ENCODE assay signal across 9 mouse cellular contexts in genomic region chr3:134146373-134147224, GRCm38 (mm10).
DNase-seq lines count a peak whose midpoint lies in the region; ATAC-seq lines count a peak whose summit lies in the region.
"Had no signal": no experiment of that assay in that cellular context is flagged by ENCODE, and none has a peak within 500 bp of the region (broad histone marks: within the 10 kb centered on the region; RNA-seq: fewer than 3 reads in every experiment).

No protein-coding gene starts in this region.

- peak overlapping the region; percentile 29; the same call in 1 of the 2 replicates for H3K9ac ChIP-seq in intestine, embryonic 14.5 days (ENCODE audit: low read length)
- 0 out of 2 replicates have a peak overlapping the region, but pooled peaks have one; percentile 29 for H3K9ac ChIP-seq in neural tube, embryonic 12.5 days

- H3K4me3 ChIP-seq in intestine, embryonic 14.5 days (ENCODE audit: low read depth, low read length): peak overlapping the region; percentile 24
- H3K4me3 ChIP-seq in neural tube, embryonic 12.5 days: peak overlapping the region; percentile 26

- H3K27ac ChIP-seq in intestine, embryonic 14.5 days (ENCODE audit: low read depth): 0 out of 2 replicates have a peak overlapping the region, but pooled peaks have one; percentile 16
- H3K27ac ChIP-seq in neural tube, embryonic 12.5 days: no peak overlapping the region
- H3K27ac ChIP-seq: macrophage had no signal

- no peaks in the 10 kb centered on the region for H3K27me3 ChIP-seq in intestine, embryonic 14.5 days (replicated peaks; ENCODE audit: control insufficient read depth, insufficient read depth, low read length)
- no peaks in the 10 kb centered on the region for H3K27me3 ChIP-seq in neural tube, embryonic 12.5 days (replicated peaks)

- peak; percentile 17 for DNase-seq in ES-CJ7 (ENCODE audit: low read depth, low spot score)
- DNase-seq in adrenal gland, postnatal 25 days: peak; percentile 44
- peak; percentile 10 to 57 for DNase-seq in frontal cortex, adult 2 months (ENCODE audit: extremely low spot score in 1 of 2, low spot score in 1 of 2)
- peak; percentile 71 for DNase-seq in intestine, embryonic 14.5 days (ENCODE audit: low spot score)
- DNase-seq in liver: peak; percentile 23
- DNase-seq in spleen, adult 12 weeks (ENCODE audit: low spot score): no peak
- no peak for DNase-seq in adipocyte (ENCODE audit: low spot score)

- H3K9me3 ChIP-seq in intestine, embryonic 14.5 days (ENCODE audit: control insufficient read depth, low read length): no peaks in the 10 kb centered on the region
- no peaks in the 10 kb centered on the region for H3K9me3 ChIP-seq in neural tube, embryonic 12.5 days

- peak; percentile 82 for ATAC-seq in intestine, embryonic 14.5 days (replicated peaks; ENCODE audit: low FRiP score, low TSS enrichment, low read depth)
- peak; percentile 94 for ATAC-seq in neural tube, embryonic 12.5 days (ENCODE audit: low FRiP score, low read depth)

- H3K36me3 ChIP-seq in intestine, embryonic 14.5 days (ENCODE audit: control insufficient read depth, insufficient read depth, low read length): no peaks in the 10 kb centered on the region
- no peaks in the 10 kb centered on the region for H3K36me3 ChIP-seq in neural tube, embryonic 12.5 days

- 16% methylated on average over 14 of the region's 14 CpGs for WGBS in intestine, embryonic 14.5 days
- WGBS in neural tube, embryonic 12.5 days: 17% methylated on average over 14 of the region's 14 CpGs

- peak overlapping the region; percentile 49 for H3K4me2 ChIP-seq in intestine, embryonic 14.5 days (ENCODE audit: low read length)
- H3K4me2 ChIP-seq in neural tube, embryonic 12.5 days (replicated peaks): peak overlapping the region; percentile 56

- peaks cover 9% of the 10 kb centered on the region; the same call in 1 of the 2 replicates for H3K4me1 ChIP-seq in intestine, embryonic 14.5 days (replicated peaks; ENCODE audit: control insufficient read depth, insufficient read depth, low read length)
- peaks cover 7% of the 10 kb centered on the region; the same call in 1 of the 2 replicates for H3K4me1 ChIP-seq in neural tube, embryonic 12.5 days

Comparison
In these comparisons a context has a peak if more than half of its experiments do, and no peak if none do; other contexts are left out.
1. DNase-seq: peak in ES-CJ7 (single experiment), adrenal gland, postnatal 25 days (single experiment), frontal cortex, adult 2 months (2 of 2), intestine, embryonic 14.5 days (single experiment) and liver (single experiment); none in spleen, adult 12 weeks (single experiment) and adipocyte (single experiment).